Mouse (Mus musculus) intestine, postnatal 0 days (tissue): ENCODE data around the gene Spata5. TPM values are rescaled to one million over a fixed set of nuclear protein-coding genes. Genes with fewer than 3 reads are reported as not detected.

Source experiments
- ATAC-seq: fragments of 200-750 bp; cut with Nextera tagmentation; 2 replicates; pipeline ENCODE4 v1.8.0; 2017; ENCODE audit warnings: mild to moderate bottlenecking, moderate TSS enrichment, moderate library complexity
- H3K27ac ChIP-seq: fragments of 300-500 bp; sonication (generic); 2 replicates; pipeline ENCODE4 v1.5.1; 2014; ENCODE audit warnings: mild to moderate bottlenecking, low read depth, low read length, moderate library complexity
- H3K27me3 ChIP-seq: fragments of 300-500 bp; sonication (generic); replicated peaks from 2 replicates; pipeline ENCODE4 v1.6.1; 2014; ENCODE audit warnings: low read length, mixed read lengths; ENCODE audit not compliant: control insufficient read depth, insufficient read depth
- H3K36me3 ChIP-seq: fragments of 300-500 bp; sonication (generic); 2 replicates; pipeline ENCODE4 v1.6.1; 2014; ENCODE audit warnings: mild to moderate bottlenecking, moderate library complexity; ENCODE audit not compliant: control insufficient read depth, insufficient read depth
- H3K4me1 ChIP-seq: fragments of 300-500 bp; sonication (generic); replicated peaks from 2 replicates; pipeline ENCODE4 v1.6.1; 2014; ENCODE audit warnings: antibody characterized with exemption, low read length, mixed read lengths; ENCODE audit not compliant: control insufficient read depth, insufficient read depth
- H3K4me2 ChIP-seq: fragments of 300-500 bp; sonication (generic); replicated peaks from 2 replicates; pipeline ENCODE4 v1.6.1; 2014; ENCODE audit warnings: low read depth, mild to moderate bottlenecking, moderate library complexity
- H3K4me3 ChIP-seq: fragments of 300-500 bp; sonication (generic); 2 replicates; pipeline ENCODE4 v1.5.1; 2014; ENCODE audit warnings: low read depth, low read length
- H3K9ac ChIP-seq: fragments of 300-500 bp; sonication (generic); 2 replicates; pipeline ENCODE4 v1.6.1; 2014; ENCODE audit warnings: mild to moderate bottlenecking, low read depth, low read length
- H3K9me3 ChIP-seq: fragments of 300-500 bp; sonication (generic); 2 replicates; pipeline ENCODE4 v1.6.1; 2016; ENCODE audit warnings: mixed run types; ENCODE audit not compliant: control insufficient read depth
- CTCF ChIP-seq: sonication (generic); IDR thresholded peaks from 2 replicates; pipeline ENCODE4 v1.5.1; 2016; ENCODE audit warnings: low read depth, mild to moderate bottlenecking, control low read depth, antibody characterized with exemption, moderate library complexity
- WGBS: fragments of 180-500 bp; shearing (Covaris S2); extraction: QIAGEN DNeasy Blood & Tissue Kit; methylation state at CpG from one replicate; pipeline ENCODE4 v1.1.7; 2014; 5-methylcytosine and 5-hydroxymethylcytosine counted together
- polyA plus RNA-seq: library from polyadenylated mRNA; unstranded; fragments of >200 nt; fragmentation: Nextera tagmentation; extraction: Ambion mirVana; gene quantifications from 2 replicates; pipeline ENCODE4 v1.2.1, GENCODE M21; 2015

The Spata5 gene
- polyA plus RNA-seq, 1 experiment from 2014 or later: 15.9 TPM

GRCm38 (mm10) chr3:37568780-37569179 lies 149.1 kb downstream of the Spata5 start:
- TF ChIP-seq CTCF: no peak
- Histone ChIP-seq H3K9me3 (no peaks in the 10 kb centered on the region), H3K27ac (no peak overlapping the region), H3K27me3 (no peaks in the 10 kb centered on the region), H3K36me3 (0 out of 2 replicates have a peak, but pooled peaks cover 7% of the 10 kb centered on the region), H3K4me3 (no peak overlapping the region), H3K4me1 (no peaks in the 10 kb centered on the region), H3K9ac (no peak overlapping the region), H3K4me2 (no peak overlapping the region)
- WGBS: 81% methylated on average over 1 of the region's 1 CpGs
- no peak for ATAC-seq

GRCm38 (mm10) chr3:37569661-37570566 lies 150.2 kb downstream of the Spata5 start:
- Histone ChIP-seq H3K9me3 (no peaks in the 10 kb centered on the region), H3K9ac (no peak overlapping the region), H3K4me3 (no peak overlapping the region), H3K27ac (no peak overlapping the region), H3K4me1 (0 out of 2 replicates have a peak, but pooled peaks cover 3% of the 10 kb centered on the region), H3K36me3 (0 out of 2 replicates have a peak, but pooled peaks cover 7% of the 10 kb centered on the region), H3K27me3 (no peaks in the 10 kb centered on the region), H3K4me2 (no peak overlapping the region)
- WGBS: 73% methylated on average over 22 of the region's 22 CpGs
- TF ChIP-seq CTCF: no peak
- ATAC-seq: no peak

- Histone ChIP-seq H3K36me3 (0 out of 2 replicates have a peak, but pooled peaks cover 7% of the 10 kb centered on the region), H3K4me1 (0 out of 2 replicates have a peak, but pooled peaks cover 3% of the 10 kb centered on the region), H3K4me2 (no peak overlapping the region), H3K27me3 (no peaks in the 10 kb centered on the region), H3K9ac (no peak overlapping the region), H3K27ac (no peak overlapping the region), H3K4me3 (no peak overlapping the region), H3K9me3 (no peaks in the 10 kb centered on the region)
- WGBS: 64% methylated on average over 4 of the region's 4 CpGs
- TF ChIP-seq CTCF: no peak
- no peak for ATAC-seq
Measured at GRCm38 (mm10) chr3:37571633-37572032, 151.9 kb downstream of the Spata5 start.

- Histone ChIP-seq H3K36me3 (0 out of 2 replicates have a peak, but pooled peaks cover 7% of the 10 kb centered on the region), H3K4me3 (no peak overlapping the region), H3K9ac (no peak overlapping the region), H3K4me2 (no peak overlapping the region), H3K9me3 (no peaks in the 10 kb centered on the region), H3K27me3 (no peaks in the 10 kb centered on the region), H3K27ac (no peak overlapping the region), H3K4me1 (0 out of 2 replicates have a peak, but pooled peaks cover 3% of the 10 kb centered on the region)
- 89% methylated on average over 6 of the region's 6 CpGs for WGBS
- ATAC-seq: no peak
- no peak for TF ChIP-seq CTCF
Measured at GRCm38 (mm10) chr3:37572066-37572465, 152.4 kb downstream of the Spata5 start.

GRCm38 (mm10) chr3:37576840-37577239 lies 157.1 kb downstream of the Spata5 start:
- Histone ChIP-seq H3K4me2 (no peak overlapping the region), H3K9ac (no peak overlapping the region), H3K27me3 (no peaks in the 10 kb centered on the region), H3K27ac (no peak overlapping the region), H3K4me1 (0 out of 2 replicates have a peak, but pooled peaks cover 3% of the 10 kb centered on the region), H3K36me3 (peaks cover 9% of the 10 kb centered on the region; the same call in 1 of the 2 replicates), H3K4me3 (no peak overlapping the region), H3K9me3 (no peaks in the 10 kb centered on the region)
- TF ChIP-seq CTCF: no peak
- WGBS: 95% methylated on average over 6 of the region's 6 CpGs
- no peak for ATAC-seq

DNA sequence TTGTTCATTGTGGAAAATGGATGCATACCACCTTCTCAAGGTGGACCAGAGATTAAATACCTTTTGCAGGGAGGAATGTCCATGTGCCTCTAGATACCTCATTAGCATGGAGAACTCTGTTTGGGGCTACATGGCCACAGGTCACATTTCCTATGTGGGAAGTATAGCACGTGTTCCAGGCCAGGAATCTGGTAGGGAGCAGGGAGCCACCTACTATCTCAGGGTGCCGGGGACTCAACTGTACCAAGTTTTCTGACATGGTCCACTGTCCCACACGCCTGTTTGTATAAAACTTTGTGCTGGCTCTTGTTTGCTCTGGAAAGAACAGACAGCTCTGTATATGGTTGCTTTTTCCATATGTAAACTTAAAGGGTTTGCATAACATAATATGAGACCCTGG lies 158.0 kb downstream of the Spata5 start:
- Histone ChIP-seq H3K36me3 (peaks cover 9% of the 10 kb centered on the region; the same call in 1 of the 2 replicates), H3K9ac (no peak overlapping the region), H3K27ac (no peak overlapping the region), H3K4me1 (0 out of 2 replicates have a peak, but pooled peaks cover 3% of the 10 kb centered on the region), H3K4me2 (no peak overlapping the region), H3K9me3 (no peaks in the 10 kb centered on the region), H3K4me3 (no peak overlapping the region), H3K27me3 (no peaks in the 10 kb centered on the region)
- 87% methylated on average over 3 of the region's 3 CpGs for WGBS
- TF ChIP-seq CTCF: no peak
- no peak for ATAC-seq
